Mouse (Mus musculus) kidney, embryonic 16.5 days (tissue): ENCODE data around the gene Npl. TPM values are rescaled to one million over a fixed set of nuclear protein-coding genes. Genes with fewer than 3 reads are reported as not detected.
"Not testable (repeated sequence)": the region's sequence is repeated elsewhere in the genome, so short reads cannot be mapped to it uniquely, and the experiment has no call there.

Source experiments
- ATAC-seq: fragments of 200-750 bp; cut with Nextera tagmentation; 2 replicates; pipeline ENCODE4 v1.8.0; 2017; ENCODE audit warnings: moderate TSS enrichment; ENCODE audit not compliant: low FRiP score, low TSS enrichment
- H3K27ac ChIP-seq: fragments of 300-500 bp; sonication (generic); 2 replicates; pipeline ENCODE4 v1.5.1; 2014; ENCODE audit warnings: low read length
- H3K27me3 ChIP-seq: fragments of 300-500 bp; sonication (generic); 2 replicates; pipeline ENCODE4 v1.6.1; 2014; ENCODE audit warnings: low read length, control low read depth, mixed read lengths; ENCODE audit not compliant: insufficient read depth
- H3K36me3 ChIP-seq: fragments of 300-500 bp; sonication (generic); 2 replicates; pipeline ENCODE4 v1.6.1; 2014; ENCODE audit warnings: low read length, control low read depth, mixed read lengths; ENCODE audit not compliant: insufficient read depth
- H3K4me1 ChIP-seq: fragments of 300-500 bp; sonication (generic); 2 replicates; pipeline ENCODE4 v1.6.1; 2014; ENCODE audit warnings: low read length, control low read depth, mixed read lengths; ENCODE audit not compliant: insufficient read depth
- H3K4me2 ChIP-seq: fragments of 300-500 bp; sonication (generic); replicated peaks from 2 replicates; pipeline ENCODE4 v1.6.1; 2014; ENCODE audit warnings: low read depth, low read length
- H3K4me3 ChIP-seq: fragments of 300-500 bp; sonication (generic); 2 replicates; pipeline ENCODE4 v1.5.1; 2014; ENCODE audit warnings: mild to moderate bottlenecking, low read length
- H3K9ac ChIP-seq: fragments of 300-500 bp; sonication (generic); replicated peaks from 2 replicates; pipeline ENCODE4 v1.6.1; 2014; ENCODE audit warnings: low read length
- H3K9me3 ChIP-seq: fragments of 300-500 bp; sonication (generic); 2 replicates; pipeline ENCODE4 v1.6.1; 2016; ENCODE audit warnings: low read length, control low read depth
- WGBS: fragments of 180-500 bp; shearing (Covaris S2); extraction: QIAGEN DNeasy Blood & Tissue Kit; methylation state at CpG from one replicate; pipeline ENCODE4 v1.1.7; 2014; 5-methylcytosine and 5-hydroxymethylcytosine counted together
- polyA plus RNA-seq: library from polyadenylated mRNA; unstranded; fragments of >200 nt; fragmentation: Nextera tagmentation; extraction: Ambion mirVana; gene quantifications from 2 replicates; pipeline ENCODE4 v1.2.1, GENCODE M21; 2015

Npl gene
- polyA plus RNA-seq, 1 experiment from 2014 or later: 25.2 TPM

GRCm38 (mm10) chr1:153550814-153551213 lies 969 bp upstream of the Npl start:
- Histone ChIP-seq H3K4me3 (no peak overlapping the region), H3K27me3 (no peaks in the 10 kb centered on the region), H3K4me2 (no peak overlapping the region), H3K9me3 (no peaks in the 10 kb centered on the region), H3K9ac (no peak overlapping the region), H3K4me1 (0 out of 2 replicates have a peak, but pooled peaks cover 3% of the 10 kb centered on the region), H3K27ac (no peak overlapping the region), H3K36me3 (no peaks in the 10 kb centered on the region)
- WGBS: 38% methylated on average over 3 of the region's 3 CpGs
- ATAC-seq: peak; percentile 49; the same call in 1 of the 2 replicates

DNA sequence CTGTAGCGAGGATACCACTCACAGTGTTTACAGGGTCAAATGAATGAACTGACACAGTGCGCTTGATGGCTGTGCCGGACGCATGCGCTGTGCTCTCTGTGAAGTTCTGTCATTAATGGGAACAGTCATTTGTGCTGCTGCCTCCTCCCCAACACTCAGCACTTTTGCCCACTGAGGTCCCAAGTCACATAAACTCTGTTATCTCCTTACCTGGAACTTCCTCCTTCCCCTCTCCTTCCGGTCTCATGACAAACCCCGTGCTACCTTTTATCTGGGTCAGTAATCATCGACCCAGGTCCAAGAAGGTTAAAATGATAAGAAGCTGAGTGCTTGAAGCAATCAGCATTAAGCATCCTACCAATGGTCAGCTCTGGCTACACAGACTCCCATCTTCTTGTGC lies 2.3 kb downstream of the Npl start:
- Histone ChIP-seq H3K27ac (no peak overlapping the region), H3K36me3 (no peaks in the 10 kb centered on the region), H3K4me3 (no peak overlapping the region), H3K4me1 (peaks cover 11% of the 10 kb centered on the region; the same call in 1 of the 2 replicates), H3K9ac (no peak overlapping the region), H3K4me2 (no peak overlapping the region), H3K9me3 (no peaks in the 10 kb centered on the region), H3K27me3 (no peaks in the 10 kb centered on the region)
- ATAC-seq: no peak
- WGBS: 79% methylated on average over 8 of the region's 8 CpGs

DNA sequence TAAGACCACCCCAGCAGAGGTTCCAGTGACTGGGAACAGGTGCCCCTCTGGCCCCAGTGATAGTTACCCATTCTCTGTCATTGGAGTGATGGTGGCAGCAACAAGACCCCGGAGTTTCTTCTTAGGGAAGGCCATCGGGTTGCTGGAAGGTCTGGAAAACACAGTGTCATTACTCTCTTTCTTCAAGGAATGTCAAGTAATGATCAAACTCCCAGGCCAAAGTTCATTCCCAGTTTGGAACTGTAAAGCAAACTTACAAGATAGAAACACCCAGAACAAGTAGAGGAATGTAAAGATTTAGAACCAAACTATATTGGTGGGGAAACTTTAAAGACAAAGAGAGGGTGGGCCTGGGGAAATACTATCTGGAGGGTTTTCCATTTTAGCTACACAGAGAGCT lies 4.6 kb downstream of the Npl start:
- Histone ChIP-seq H3K4me2 (no peak overlapping the region), H3K9ac (no peak overlapping the region), H3K4me1 (peaks cover 12% of the 10 kb centered on the region; the same call in 1 of the 2 replicates), H3K4me3 (no peak overlapping the region), H3K27me3 (no peaks in the 10 kb centered on the region), H3K36me3 (no peaks in the 10 kb centered on the region), H3K9me3 (no peaks in the 10 kb centered on the region), H3K27ac (no peak overlapping the region)
- no peak for ATAC-seq
- 74% methylated on average over 2 of the region's 2 CpGs for WGBS

GRCm38 (mm10) chr1:153542726-153543320 lies 7.0 kb downstream of the Npl start:
- peak; percentile 91 for ATAC-seq
- H3K27ac ChIP-seq: peak overlapping the region; percentile 64
- no peak overlapping the region for H3K4me3 ChIP-seq
- H3K9ac ChIP-seq: no peak overlapping the region
- H3K36me3 ChIP-seq: no peaks in the 10 kb centered on the region
- no peaks in the 10 kb centered on the region for H3K27me3 ChIP-seq
- H3K4me2 ChIP-seq: no peak overlapping the region
- WGBS: 28% methylated on average over 7 of the region's 7 CpGs
- H3K4me1 ChIP-seq: peaks cover 10% of the 10 kb centered on the region; the same call in 1 of the 2 replicates
- no peaks in the 10 kb centered on the region for H3K9me3 ChIP-seq

DNA sequence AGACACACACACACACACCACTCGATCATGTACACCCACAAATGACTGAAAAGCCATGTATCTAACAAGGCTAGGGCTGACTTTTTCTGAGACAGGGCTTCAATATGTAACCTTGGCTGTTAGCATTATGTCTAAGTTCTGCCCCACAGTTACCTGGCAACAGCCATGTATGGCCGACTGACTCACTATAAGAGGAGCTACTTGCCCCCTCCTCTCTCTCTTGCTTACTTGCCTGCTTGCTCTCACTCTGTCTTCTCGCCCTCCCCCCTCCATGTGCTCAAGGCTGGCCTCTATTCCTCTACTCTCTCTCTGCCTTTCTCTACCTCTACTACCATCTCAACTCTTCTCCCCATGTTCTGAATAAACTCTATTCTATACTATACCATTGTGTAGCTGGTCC lies 9.1 kb downstream of the Npl start:
- ATAC-seq: no peak
- H3K4me1 ChIP-seq: peaks cover 10% of the 10 kb centered on the region; the same call in 1 of the 2 replicates

DNA sequence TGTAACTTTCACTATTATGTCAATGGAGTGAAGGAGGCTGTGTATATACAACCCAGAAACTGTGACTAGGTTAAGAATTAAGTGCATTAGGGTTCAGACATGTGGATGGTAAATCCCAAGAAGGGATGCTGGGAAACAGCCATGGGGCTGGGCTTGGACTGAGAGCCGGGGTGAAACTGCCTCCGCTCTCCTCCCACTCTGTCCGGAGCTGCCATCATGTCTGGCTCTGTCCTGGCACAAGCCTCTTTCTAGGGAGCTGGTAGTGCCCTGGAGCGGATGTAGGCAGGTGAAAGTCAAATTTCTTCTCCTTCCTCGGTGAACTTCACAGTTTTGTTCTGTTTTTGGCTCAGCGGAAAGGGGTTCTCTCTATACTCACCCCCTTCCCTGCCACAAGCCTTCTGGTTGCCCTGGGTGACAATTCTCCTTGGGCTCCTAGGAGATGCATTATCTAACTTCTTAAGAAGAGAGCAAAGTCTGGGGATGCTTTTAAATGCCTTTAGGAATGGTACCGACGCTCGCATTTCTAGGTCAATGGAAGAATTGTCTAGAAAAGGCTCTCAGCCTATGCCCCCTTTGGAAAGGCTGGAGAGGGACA lies 10.0 kb downstream of the Npl start:
- Histone ChIP-seq H3K4me1 (peaks cover 10% of the 10 kb centered on the region; the same call in 1 of the 2 replicates), H3K9ac (no peak overlapping the region)
- ATAC-seq: no peak

More for the DNA sequence above, 9.1 kb downstream of the Npl start:
- Histone ChIP-seq H3K36me3 (no peaks in the 10 kb centered on the region), H3K27me3 (no peaks in the 10 kb centered on the region), H3K4me3 (no peak overlapping the region), H3K9me3 (no peaks in the 10 kb centered on the region), H3K4me2 (no peak overlapping the region), H3K9ac (no peak overlapping the region), H3K27ac (no peak overlapping the region)
- WGBS: 75% methylated on average over 3 of the region's 3 CpGs

DNA sequence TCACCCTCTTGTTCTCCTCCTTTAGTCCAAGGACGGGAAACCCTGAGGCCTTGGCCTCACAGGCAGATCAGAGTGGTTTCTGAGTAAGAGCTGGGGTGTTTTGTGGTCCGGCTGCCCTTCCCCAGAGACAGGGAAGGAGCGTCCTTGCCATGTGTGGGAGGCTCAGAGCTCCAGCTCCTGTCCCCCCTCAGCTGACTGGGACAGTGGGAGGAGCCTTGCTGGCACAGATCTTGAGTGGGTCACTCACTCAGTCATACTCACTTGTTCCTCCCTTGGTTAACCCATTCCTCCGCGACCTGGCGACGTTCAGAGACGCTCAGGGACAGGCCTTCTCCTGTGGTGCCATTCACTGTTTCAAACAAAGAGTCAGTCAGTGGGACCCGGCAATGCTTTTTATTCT lies 14.2 kb downstream of the Npl start:
- peak; percentile 55; the same call in 1 of the 2 replicates for ATAC-seq
- H3K4me1 ChIP-seq: peaks cover 13% of the 10 kb centered on the region
- 68% methylated on average over 9 of the region's 9 CpGs for WGBS
- H3K9me3 ChIP-seq: no peaks in the 10 kb centered on the region
- no peak overlapping the region for H3K27ac ChIP-seq
- no peak overlapping the region for H3K4me2 ChIP-seq
- no peaks in the 10 kb centered on the region for H3K27me3 ChIP-seq
- H3K36me3 ChIP-seq: no peaks in the 10 kb centered on the region
- no peak overlapping the region for H3K9ac ChIP-seq
- no peak overlapping the region for H3K4me3 ChIP-seq

More for the DNA sequence above, 10.0 kb downstream of the Npl start:
- no peaks in the 10 kb centered on the region for H3K27me3 ChIP-seq
- no peak overlapping the region for H3K4me2 ChIP-seq
- H3K36me3 ChIP-seq: no peaks in the 10 kb centered on the region
- H3K9me3 ChIP-seq: no peaks in the 10 kb centered on the region
- WGBS: 82% methylated on average over 9 of the region's 9 CpGs
- H3K4me3 ChIP-seq: no peak overlapping the region
- H3K27ac ChIP-seq: no peak overlapping the region

GRCm38 (mm10) chr1:153532896-153533295 lies 16.9 kb downstream of the Npl start:
- WGBS: 92% methylated on average over 3 of the region's 3 CpGs
- H3K36me3 ChIP-seq, H3K27me3 ChIP-seq, H3K4me2 ChIP-seq, ATAC-seq, H3K9me3 ChIP-seq, H3K4me3 ChIP-seq: not testable (repeated sequence)
- Histone ChIP-seq H3K9ac (peak overlapping the region; percentile 50; the same call in 1 of the 2 replicates), H3K27ac (peak overlapping the region; percentile 47; the same call in 1 of the 2 replicates), H3K4me1 (peaks cover 13% of the 10 kb centered on the region)

DNA sequence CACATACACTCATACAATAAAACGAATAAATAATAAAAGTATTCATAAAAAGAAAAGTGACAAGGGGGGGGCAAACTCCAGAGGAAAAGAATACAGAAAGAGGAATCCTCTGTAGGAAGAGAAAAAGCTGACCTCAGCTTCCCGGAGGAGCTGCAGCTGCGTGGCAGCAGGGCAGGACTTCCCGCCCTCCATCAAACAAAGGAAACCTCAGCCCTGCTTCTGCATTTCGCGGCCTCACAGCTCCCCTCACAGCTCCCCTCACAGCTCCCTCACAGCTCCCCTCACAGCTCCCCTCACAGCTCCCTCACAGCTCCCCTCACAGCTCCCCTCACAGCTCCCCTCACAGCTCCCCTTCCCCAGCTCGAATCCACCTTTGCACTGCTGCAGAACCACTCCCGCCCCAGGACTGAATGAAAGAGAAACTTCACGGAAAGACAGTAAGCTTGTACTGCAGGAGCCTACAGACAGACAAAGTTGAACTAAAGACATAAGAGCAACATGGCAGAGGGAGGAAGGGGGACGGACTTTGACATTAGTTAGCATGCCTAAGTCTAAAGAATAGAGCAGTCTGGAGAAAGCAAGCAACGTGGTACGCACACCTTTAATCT lies 17.5 kb downstream of the Npl start:
- no peaks in the 10 kb centered on the region for H3K9me3 ChIP-seq
- peak overlapping the region; percentile 50 for H3K9ac ChIP-seq
- ATAC-seq: no peak; the same call in 1 of the 2 replicates
- H3K4me2 ChIP-seq: peak overlapping the region; percentile 43
- peaks cover 13% of the 10 kb centered on the region for H3K4me1 ChIP-seq
- H3K27ac ChIP-seq: peak overlapping the region; percentile 47; the same call in 1 of the 2 replicates
- no peaks in the 10 kb centered on the region for H3K36me3 ChIP-seq
- no peak overlapping the region for H3K4me3 ChIP-seq
- H3K27me3 ChIP-seq: no peaks in the 10 kb centered on the region
- 22% methylated on average over 12 of the region's 12 CpGs for WGBS
